Mouse (Mus musculus) intestine, postnatal 0 days (tissue): Measurements from ENCODE around the gene Dynlt1a. TPM values are rescaled to one million over a fixed set of nuclear protein-coding genes. Genes with fewer than 3 reads are reported as not detected.
A peak's percentile ranks its signal among the peaks of the same experiment; 100 is the strongest.
"Not testable (repeated sequence)": the region's sequence is repeated elsewhere in the genome, so short reads cannot be mapped to it uniquely, and the experiment has no call there.

Source experiments
- ATAC-seq: fragments of 200-750 bp; cut with Nextera tagmentation; 2 replicates; pipeline ENCODE4 v1.8.0; 2017; ENCODE audit warnings: mild to moderate bottlenecking, moderate TSS enrichment, moderate library complexity
- H3K27ac ChIP-seq: fragments of 300-500 bp; sonication (generic); 2 replicates; pipeline ENCODE4 v1.5.1; 2014; ENCODE audit warnings: mild to moderate bottlenecking, low read depth, low read length, moderate library complexity
- H3K27me3 ChIP-seq: fragments of 300-500 bp; sonication (generic); replicated peaks from 2 replicates; pipeline ENCODE4 v1.6.1; 2014; ENCODE audit warnings: low read length, mixed read lengths; ENCODE audit not compliant: control insufficient read depth, insufficient read depth
- H3K36me3 ChIP-seq: fragments of 300-500 bp; sonication (generic); 2 replicates; pipeline ENCODE4 v1.6.1; 2014; ENCODE audit warnings: mild to moderate bottlenecking, moderate library complexity; ENCODE audit not compliant: control insufficient read depth, insufficient read depth
- H3K4me1 ChIP-seq: fragments of 300-500 bp; sonication (generic); replicated peaks from 2 replicates; pipeline ENCODE4 v1.6.1; 2014; ENCODE audit warnings: antibody characterized with exemption, low read length, mixed read lengths; ENCODE audit not compliant: control insufficient read depth, insufficient read depth
- H3K4me2 ChIP-seq: fragments of 300-500 bp; sonication (generic); replicated peaks from 2 replicates; pipeline ENCODE4 v1.6.1; 2014; ENCODE audit warnings: low read depth, mild to moderate bottlenecking, moderate library complexity
- H3K4me3 ChIP-seq: fragments of 300-500 bp; sonication (generic); 2 replicates; pipeline ENCODE4 v1.5.1; 2014; ENCODE audit warnings: low read depth, low read length
- H3K9ac ChIP-seq: fragments of 300-500 bp; sonication (generic); 2 replicates; pipeline ENCODE4 v1.6.1; 2014; ENCODE audit warnings: mild to moderate bottlenecking, low read depth, low read length
- H3K9me3 ChIP-seq: fragments of 300-500 bp; sonication (generic); 2 replicates; pipeline ENCODE4 v1.6.1; 2016; ENCODE audit warnings: mixed run types; ENCODE audit not compliant: control insufficient read depth
- WGBS: fragments of 180-500 bp; shearing (Covaris S2); extraction: QIAGEN DNeasy Blood & Tissue Kit; methylation state at CpG from one replicate; pipeline ENCODE4 v1.1.7; 2014; 5-methylcytosine and 5-hydroxymethylcytosine counted together
- polyA plus RNA-seq: library from polyadenylated mRNA; unstranded; fragments of >200 nt; fragmentation: Nextera tagmentation; extraction: Ambion mirVana; gene quantifications from 2 replicates; pipeline ENCODE4 v1.2.1, GENCODE M21; 2015

The Dynlt1a gene
- 10.7 and 11.7 TPM in 2 replicates for polyA plus RNA-seq

DNA sequence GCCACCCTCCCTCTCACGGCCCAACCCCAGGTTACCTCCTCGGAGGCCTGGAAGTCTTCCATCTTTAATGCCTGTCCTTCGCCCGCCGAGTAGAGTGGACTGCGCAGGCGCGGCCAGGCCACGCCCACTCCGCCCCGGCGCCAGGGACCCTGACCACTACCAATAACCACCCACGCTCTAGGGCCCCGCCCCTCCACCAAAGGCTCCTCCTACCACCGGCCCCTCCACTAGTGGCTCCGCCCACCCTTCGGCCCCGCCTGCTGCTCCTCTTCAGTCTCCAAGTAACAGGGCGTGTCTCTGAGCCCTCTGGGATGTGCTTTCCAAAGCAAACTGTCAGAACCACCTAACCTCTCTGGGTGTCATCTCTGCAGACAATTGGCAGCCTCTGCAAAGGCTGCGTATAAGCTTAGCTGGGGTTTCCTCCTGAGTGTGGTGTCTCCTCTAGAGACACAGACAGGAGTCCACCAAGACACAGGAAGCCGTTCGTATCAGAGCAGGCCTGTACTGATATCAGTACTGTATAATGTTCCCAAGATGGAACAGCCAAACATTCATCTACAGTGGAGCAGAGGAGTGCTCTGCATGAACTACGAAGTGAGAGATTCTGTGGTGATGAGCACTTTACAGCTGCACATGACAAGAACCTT, at the start of gene Dynlt1a:
Dynlt1a (minus strand) TSS at position 162 of the 647 bp plus-strand sequence.
- ATAC-seq = peak; percentile 87
- H3K4me3 ChIP-seq = peak within 1 kb of the TSS; percentile 36
- H3K9ac ChIP-seq, H3K36me3 ChIP-seq, H3K9me3 ChIP-seq, H3K4me1 ChIP-seq, H3K27ac ChIP-seq, H3K27me3 ChIP-seq: not testable (repeated sequence)
- 7% methylated on average over 22 of the region's 23 CpGs for WGBS
- peak within 1 kb of the TSS; percentile 68 for H3K4me2 ChIP-seq

GRCm38 (mm10) chr17:6355256-6355655, 38.0 kb upstream of the Dynlt1a start:
- H3K9ac ChIP-seq, H3K36me3 ChIP-seq, H3K27ac ChIP-seq, ATAC-seq, H3K4me3 ChIP-seq, H3K27me3 ChIP-seq, H3K4me1 ChIP-seq, H3K4me2 ChIP-seq, H3K9me3 ChIP-seq: not testable (repeated sequence)
- 81% methylated on average over 10 of the region's 10 CpGs for WGBS

DNA sequence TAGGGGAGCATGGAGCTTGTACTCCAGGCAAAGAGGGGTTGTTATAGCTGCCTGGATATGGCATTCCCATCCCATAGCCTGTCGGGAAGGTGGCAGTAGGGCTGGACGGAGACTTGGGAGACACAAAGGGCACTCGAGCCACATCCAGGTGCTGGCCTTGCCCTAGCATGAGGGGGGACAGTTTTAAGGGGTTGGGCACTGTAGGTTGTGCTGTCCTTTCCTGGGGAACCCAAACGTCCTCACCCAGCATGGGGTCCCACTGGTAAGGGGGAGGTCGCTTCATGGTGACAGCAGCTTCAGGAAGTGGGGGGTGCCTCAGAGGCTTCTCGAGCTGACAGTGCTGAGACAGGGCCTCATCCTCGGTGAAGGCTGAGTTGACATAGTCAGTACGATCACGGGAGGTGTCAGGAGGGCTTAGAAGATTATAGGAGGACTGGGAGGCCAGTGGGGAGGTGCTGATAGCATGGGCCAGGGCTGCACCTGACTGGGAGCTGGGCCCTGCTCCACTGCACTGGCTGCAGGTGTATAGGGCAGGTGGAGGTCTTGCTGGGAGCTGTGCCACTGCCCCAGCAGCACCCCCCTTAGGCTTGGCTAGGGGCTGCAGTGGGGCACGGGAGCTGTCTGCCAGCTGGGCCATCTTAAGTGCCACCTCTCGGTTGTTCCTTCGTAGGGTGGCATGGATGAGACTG, 25.4 kb upstream of the Dynlt1a start:
- H3K36me3 ChIP-seq, H3K9ac ChIP-seq, ATAC-seq, H3K4me3 ChIP-seq, H3K4me1 ChIP-seq, H3K4me2 ChIP-seq, H3K9me3 ChIP-seq, H3K27me3 ChIP-seq, H3K27ac ChIP-seq: not testable (repeated sequence)
- no CpG with 5 or more reads among the region's 12 CpGs for WGBS

DNA sequence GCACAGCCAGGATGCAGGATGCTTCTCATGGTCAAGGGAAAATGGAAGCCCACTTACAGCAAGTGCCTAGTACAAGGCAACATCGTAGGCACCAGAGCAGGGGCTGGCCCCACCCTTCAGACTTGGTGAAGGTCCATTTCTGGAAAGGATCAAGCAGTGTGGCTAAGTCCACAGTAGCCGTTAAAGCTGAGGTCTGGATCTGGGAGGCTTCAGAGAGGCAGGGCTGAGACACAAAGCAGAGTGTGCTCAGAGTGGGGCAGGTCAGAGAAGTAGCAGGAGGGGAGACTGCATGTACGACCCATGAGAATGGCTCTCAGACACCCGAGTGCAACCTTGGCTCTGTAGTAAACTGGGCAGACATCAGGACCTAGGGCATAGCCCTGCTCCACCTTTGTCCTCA, 11.7 kb upstream of the Dynlt1a start:
- H3K27me3 ChIP-seq, ATAC-seq, H3K27ac ChIP-seq, H3K36me3 ChIP-seq, H3K9me3 ChIP-seq, H3K4me1 ChIP-seq, H3K4me2 ChIP-seq, H3K9ac ChIP-seq, H3K4me3 ChIP-seq: not testable (repeated sequence)
- 50% methylated on average over 1 of the region's 4 CpGs for WGBS

- H3K4me3 ChIP-seq, H3K4me1 ChIP-seq, H3K27ac ChIP-seq, H3K9ac ChIP-seq, H3K27me3 ChIP-seq, H3K4me2 ChIP-seq, H3K36me3 ChIP-seq, ATAC-seq, H3K9me3 ChIP-seq: not testable (repeated sequence)
- WGBS = 95% methylated on average over 7 of the region's 7 CpGs
Observed at GRCm38 (mm10) chr17:6327554-6327953, 10.3 kb upstream of the Dynlt1a start.

DNA sequence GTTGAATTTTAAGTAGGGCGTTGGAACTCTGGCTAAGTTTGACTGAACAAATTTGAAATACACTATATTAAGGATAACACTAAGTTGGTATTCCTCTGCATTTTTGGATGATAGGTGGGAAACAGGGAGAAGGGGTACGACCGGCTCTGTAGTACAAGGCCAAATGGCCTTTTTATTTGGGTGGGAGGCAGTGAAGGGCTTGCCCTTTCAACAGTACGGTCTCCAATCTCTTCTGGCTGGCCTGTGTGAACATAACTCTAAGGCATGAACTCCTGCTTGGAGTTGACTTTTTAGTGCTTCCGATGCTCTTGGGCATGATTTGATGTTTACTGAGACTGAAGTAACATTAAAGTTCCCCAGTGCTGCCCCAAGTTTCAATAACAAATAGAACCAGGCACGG, 8.2 kb upstream of the Dynlt1a start:
- H3K27me3 ChIP-seq, H3K9ac ChIP-seq, H3K4me1 ChIP-seq, H3K27ac ChIP-seq, H3K4me2 ChIP-seq, ATAC-seq, H3K36me3 ChIP-seq, H3K9me3 ChIP-seq, H3K4me3 ChIP-seq: not testable (repeated sequence)
- 79% methylated on average over 6 of the region's 6 CpGs for WGBS

GRCm38 (mm10) chr17:6325021-6325420, 7.7 kb upstream of the Dynlt1a start:
- ATAC-seq, H3K27ac ChIP-seq, H3K4me1 ChIP-seq, H3K27me3 ChIP-seq, H3K9ac ChIP-seq, H3K9me3 ChIP-seq, H3K36me3 ChIP-seq, H3K4me3 ChIP-seq, H3K4me2 ChIP-seq: not testable (repeated sequence)
- 52% methylated on average over 10 of the region's 10 CpGs for WGBS

DNA sequence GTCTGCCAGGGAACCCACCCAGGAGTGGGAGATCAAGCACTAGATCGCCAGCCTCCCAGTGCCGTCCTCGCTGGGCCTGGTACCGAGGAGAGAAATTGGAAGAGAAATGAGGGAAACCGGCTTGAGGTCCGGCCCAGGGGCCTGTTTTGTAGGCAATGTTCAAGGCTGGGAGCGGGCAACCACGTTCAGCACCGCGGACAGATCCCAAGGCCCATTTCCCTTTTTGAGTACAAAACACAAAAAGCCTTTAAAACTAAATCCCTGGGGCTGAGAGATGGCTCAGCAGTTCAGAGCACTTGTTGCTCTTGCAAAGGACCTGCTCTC, 4.4 kb upstream of the Dynlt1a start:
- not testable (repeated sequence) for H3K9ac ChIP-seq, ATAC-seq

DNA sequence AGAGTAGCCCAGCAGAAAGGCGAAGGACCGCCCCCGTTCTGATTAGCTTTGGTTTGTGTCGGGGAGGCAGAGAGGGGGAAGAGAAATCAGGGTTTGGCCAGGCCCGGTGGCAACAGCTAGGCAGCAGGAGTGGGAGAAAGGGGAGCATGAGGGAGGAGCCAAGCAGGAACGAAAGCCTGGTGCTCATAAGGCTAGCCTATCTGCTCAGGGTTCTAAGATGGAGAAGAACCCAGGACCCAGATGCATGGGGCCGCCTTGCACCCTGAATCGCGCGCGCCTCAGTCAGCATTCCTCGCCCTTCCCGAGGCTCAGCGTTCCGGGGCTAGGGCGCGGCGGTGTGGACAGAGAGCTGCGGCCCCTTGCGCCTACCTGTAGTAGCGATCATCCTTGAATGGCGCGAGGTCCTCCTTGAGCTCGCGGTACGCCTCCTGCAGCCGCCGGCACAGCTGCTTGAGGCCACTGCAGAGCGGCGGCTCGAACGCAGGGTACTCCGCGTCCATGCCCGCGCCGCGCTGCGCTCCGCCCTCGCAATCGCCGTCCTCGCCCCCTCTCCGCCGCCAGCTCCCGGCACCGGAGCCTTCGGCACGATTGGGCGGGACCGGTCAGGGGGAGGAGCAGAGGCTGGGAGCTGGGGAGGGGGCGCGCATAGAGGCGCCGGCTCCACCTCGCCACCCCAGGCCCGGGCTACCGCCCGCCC, 3.9 kb upstream of the Dynlt1a start:
- ATAC-seq, H3K4me2 ChIP-seq: not testable (repeated sequence)

More for the DNA sequence above, 4.4 kb upstream of the Dynlt1a start:
- not testable (repeated sequence) for H3K4me1 ChIP-seq, H3K27ac ChIP-seq, H3K9me3 ChIP-seq, H3K27me3 ChIP-seq, H3K4me2 ChIP-seq, H3K36me3 ChIP-seq, H3K4me3 ChIP-seq
- WGBS = no CpG with 5 or more reads among the region's 10 CpGs

More for the DNA sequence above, 3.9 kb upstream of the Dynlt1a start:
- not testable (repeated sequence) for H3K9me3 ChIP-seq, H3K27me3 ChIP-seq, H3K9ac ChIP-seq, H3K27ac ChIP-seq, H3K4me3 ChIP-seq, H3K4me1 ChIP-seq, H3K36me3 ChIP-seq
- 0% methylated on average over 4 of the region's 60 CpGs for WGBS
